Mouse (Mus musculus) frontal cortex, postnatal 10 days (tissue): ENCODE measurements around the gene Doc2a.
"Not testable (repeated sequence)": the region's sequence is repeated elsewhere in the genome, so short reads cannot be mapped to it uniquely, and the experiment has no call there.

ENCODE experiments used
- DNase-seq, 2 experiments: peaks; one replicate each; pipeline ENCODE4 v3.0.0; 2022; ENCODE audit warnings: low spot score in 2 of 2, mixed read lengths in 1 of 2

The Doc2a gene

DNA sequence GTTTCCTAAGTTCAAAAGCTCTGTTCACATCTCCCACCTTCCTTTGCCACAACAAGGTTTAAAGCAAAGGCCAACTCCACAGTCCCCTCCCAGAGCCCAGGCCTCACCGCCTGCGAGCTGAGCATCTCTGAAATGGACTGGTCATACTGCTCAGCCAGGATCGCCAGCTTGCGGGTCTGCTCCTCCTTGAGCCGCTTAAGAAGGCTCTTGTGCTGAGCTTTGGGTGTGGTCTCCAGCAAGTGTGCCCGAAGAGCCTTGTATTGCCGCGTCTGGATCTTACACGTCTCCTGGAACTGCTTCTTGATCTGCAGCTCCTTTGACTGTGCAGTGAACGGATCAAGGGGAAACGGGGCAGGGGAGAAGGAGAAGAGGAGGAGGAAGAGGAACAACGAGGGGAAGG lies 20.8 kb downstream of the Doc2a start:
- DNase-seq, result no peak

DNA sequence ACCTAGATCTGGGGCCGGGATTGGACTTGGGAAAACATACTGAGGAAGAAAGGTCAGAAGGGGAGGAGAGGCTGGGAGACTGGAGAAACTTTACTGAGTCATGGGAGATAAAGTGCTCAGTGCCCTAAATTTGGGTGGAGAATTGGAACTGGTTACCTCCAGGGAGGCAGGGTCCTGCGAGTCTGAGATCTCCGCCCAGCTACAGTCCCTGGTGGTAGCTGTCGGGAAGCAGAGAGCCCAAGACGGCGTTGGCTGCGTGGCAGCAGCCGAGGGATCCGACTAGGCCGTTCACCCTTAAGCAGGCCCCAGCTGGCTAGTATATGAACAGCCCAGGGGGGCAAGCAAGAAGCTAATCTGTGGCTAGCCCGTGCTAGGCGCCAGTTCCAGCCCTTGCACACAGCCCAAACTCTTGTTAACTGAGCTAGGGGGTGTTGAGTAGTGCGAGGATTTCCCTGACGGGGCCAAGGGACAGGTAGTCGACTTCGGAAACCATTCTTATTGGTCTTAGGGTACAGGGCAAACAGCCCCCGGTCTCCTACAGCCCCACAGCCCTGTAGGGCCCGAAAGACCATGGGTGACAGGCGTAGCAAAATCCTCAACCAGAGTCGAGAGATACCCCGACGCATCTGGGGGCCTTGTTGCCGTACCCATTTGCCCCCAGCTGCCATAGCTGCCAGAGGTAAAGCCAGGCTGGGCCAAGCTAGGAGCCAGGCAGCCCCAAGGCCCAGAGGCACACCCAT lies 22.7 kb downstream of the Doc2a start:
- DNase-seq, result no peak

DNA sequence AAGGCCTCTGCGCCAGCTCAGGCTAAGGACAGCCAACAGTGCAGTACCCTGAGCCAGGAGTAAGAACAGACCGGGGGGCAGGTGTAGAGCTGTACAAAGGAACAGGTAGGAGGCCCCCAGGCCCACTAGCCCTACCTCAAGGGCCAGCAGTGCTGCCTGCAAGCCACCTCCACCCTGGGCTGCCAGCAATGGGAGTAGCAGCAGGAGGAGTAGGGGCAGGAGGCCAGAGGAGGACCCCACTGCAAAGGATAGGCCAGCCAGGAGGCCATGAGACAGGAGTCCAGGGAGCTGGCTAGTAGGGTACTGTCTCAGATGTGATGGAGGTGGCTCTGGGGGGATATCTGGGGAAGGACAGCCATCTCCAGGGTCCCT lies 23.3 kb downstream of the Doc2a start:
- no peak for DNase-seq

DNA sequence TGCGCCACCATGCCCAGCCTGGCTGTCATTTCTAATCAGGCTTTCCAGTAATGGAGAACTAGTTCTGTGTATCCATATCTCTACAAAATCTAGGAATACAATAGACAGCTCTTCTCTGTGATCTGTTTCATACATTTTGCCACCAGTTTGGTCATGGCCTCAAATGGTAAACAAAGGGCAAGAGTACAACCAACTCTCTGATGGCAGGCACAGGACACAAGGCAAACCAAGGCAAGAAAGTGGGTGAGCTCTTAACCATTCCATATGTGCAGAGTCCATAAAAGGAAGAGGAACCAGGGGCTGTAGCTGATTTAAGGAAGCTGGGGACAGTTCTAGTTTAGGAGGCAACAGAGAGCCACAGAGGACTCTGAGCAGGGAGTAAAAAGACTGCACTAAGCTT lies 30.0 kb downstream of the Doc2a start:
- DNase-seq, result no peak

DNA sequence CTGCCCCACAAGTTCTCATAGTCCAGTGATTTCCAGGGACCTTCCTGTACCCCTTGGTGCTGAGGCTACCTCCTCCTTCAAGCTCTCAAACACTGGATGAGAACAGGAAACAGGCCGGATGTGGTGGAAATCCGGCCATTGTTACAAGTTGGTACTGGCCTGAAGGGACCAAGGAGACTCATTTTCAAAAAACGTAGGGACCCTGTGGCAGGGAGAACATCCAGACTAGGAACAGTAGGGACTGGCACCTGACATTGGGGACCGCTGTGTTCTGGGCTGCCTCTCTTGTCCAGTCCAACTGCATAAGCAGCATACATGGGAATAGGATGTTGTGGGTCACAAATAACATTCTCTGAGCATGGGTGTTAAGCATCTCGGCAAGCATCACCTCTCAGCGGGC lies 33.8 kb downstream of the Doc2a start:
- DNase-seq, result no peak

DNA sequence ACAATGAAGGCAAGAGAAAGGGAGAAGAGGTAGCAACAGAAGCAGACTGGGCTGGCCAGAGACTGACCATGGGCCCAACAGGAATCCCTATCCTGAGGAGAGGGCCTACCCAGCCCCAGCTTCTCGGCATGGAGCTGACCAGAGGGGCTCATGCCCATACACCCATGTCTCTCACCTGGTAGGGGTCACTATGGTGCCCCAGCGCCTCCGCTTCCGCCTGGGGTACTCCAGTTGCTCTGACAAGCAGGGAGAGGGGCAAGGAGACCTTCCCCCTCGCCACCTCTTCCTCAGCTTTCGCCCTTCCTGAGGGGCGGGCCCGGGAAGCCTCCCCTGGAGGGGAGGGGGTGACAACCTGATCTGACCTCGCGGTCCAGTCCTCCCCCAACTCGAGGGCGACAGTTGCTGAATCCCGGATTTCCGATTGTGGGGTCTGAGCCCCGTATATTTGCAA lies 36.5 kb downstream of the Doc2a start:
- DNase-seq, result no peak

DNA sequence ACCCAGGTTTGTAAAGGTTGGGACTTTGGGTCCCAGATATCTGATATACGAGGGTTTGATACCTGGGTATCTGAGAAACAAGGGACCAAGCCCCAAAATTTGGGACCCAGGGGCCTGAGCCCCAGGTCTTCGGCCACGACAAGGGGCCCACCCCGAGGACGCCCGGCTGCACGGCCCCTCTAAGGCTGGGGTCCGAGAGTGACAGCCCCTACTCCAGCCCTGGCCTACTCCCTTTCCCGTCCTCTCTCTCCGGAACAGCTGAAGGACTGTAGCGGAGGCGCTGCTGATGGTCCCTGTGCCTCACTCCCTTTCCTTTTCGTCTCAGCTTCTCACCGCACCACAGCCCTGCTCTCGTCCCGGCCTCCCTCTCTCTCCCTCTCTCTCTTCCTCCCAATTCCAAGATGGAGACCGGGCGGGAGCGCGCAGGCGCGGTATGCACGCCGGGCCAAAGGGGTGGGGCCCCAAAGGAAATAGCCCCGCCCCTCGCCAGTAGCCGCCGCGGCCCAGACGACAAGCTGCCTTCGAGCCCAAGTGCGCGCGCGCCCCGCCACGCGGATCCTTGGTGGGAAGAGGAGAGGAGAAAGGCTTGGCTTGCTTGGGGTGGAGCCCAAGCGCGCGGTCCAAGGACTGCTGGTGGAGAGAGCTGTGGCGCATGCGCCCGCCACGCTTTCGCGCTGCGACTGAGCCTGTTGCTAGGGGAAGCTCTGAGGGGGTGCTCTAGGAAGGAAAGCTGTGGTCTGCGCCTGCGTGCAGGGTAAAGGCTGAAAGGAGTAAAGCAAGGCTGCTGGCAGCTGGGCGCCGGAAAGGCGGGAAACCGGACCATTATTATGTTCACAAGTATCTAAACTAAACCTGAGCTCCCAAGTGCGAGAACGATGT lies 37.3 kb downstream of the Doc2a start, which contains the start of gene Taok2:
Taok2 (minus strand) TSS at position 418 of the 879 bp plus-strand sequence.
- DNase-seq, result peak; percentile 98 to 99

DNA sequence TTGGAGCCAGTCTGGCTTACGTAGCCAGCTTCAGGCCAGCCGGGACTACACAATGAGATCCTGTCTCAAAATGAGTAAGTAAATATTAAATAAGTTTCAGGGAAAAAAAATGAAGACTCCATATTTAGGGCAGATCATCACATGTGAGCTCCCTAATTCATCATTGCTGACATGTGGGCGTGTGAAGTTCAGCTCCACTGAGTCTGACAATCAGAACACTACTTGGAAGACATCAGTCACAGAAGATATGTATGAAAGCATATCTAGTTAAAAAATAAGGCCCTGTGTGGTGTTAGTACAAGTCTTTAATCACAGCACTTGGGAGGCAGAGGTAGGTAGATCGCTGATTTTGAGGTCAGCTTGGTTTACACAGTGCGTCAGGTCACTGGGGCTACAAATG lies 40.1 kb downstream of the Doc2a start:
- DNase-seq, result no peak

DNA sequence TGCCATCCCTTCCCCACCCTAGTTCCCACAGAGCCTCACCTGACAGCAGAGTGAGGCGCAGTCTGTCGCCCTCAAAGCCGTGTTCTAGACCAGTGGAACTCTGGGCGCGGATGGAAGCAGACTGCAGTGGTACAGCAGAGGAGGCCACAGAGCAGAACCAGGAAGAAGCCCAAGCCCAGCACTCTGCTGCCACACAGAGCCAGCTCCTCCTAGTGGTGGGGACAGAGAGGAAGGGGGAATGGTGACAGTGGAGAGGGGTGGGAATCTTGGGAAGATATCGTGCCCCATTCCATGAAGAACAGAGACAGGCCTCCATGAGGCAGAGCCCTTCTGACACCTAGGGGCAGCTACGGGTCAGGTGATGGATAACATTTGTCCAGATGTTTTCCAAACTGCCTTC lies 41.6 kb downstream of the Doc2a start:
- no peak for DNase-seq

DNA sequence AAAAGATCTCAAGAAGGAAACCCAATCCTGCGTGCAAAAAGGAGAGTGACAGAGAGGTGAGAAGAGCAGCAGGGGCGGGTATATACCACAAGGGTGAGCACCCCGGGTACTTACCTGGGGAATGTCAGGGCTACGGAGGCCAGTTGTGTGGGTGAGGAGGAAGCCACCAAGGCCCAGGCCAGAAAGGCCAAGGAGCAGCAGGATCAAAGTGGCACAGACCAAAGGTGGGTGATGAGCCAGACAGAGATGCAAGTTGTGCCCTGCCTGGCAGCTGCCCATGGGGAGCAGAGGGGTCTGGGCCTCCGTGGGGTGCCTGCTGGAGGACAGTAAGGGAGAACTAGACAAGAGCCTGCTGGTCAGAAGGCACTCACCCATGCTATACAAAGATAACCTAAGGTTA lies 49.7 kb downstream of the Doc2a start:
- DNase-seq, result no peak

DNA sequence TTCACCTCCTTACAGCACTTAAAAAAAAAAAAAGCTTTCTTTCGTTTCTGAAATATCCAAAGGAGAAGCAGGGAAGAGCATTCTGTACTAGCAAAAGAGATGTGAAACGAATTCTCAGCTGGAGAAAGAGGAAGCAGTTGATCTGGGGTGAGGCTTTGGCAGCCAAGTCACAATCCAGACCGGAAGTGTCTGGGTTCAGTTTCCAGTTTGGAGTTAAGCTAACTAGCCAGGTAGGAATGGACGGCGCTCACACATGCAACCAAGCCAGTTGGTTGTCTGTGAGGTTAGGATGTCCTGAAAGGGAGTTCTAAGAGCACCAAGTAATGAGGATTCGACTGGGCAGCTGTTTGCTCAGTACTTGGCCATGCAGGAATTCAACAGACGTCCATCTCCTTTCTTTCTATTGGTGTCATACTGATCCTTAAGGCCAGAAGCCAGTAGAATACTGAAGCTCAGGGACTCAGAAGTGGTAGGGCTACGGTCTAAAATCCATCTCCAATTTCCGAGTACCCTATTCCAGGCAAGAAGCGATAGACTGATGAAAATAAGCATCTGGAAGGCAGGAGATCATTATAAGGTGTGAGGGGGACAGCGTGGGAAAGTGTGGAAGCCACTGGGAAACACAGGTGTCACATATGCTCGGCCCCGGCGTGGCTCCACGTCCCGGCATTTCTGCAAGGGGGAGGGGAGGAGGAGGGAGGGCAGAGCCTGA lies 50.3 kb downstream of the Doc2a start:
- peak in 1 of 2 experiments; percentile 15 for DNase-seq

DNA sequence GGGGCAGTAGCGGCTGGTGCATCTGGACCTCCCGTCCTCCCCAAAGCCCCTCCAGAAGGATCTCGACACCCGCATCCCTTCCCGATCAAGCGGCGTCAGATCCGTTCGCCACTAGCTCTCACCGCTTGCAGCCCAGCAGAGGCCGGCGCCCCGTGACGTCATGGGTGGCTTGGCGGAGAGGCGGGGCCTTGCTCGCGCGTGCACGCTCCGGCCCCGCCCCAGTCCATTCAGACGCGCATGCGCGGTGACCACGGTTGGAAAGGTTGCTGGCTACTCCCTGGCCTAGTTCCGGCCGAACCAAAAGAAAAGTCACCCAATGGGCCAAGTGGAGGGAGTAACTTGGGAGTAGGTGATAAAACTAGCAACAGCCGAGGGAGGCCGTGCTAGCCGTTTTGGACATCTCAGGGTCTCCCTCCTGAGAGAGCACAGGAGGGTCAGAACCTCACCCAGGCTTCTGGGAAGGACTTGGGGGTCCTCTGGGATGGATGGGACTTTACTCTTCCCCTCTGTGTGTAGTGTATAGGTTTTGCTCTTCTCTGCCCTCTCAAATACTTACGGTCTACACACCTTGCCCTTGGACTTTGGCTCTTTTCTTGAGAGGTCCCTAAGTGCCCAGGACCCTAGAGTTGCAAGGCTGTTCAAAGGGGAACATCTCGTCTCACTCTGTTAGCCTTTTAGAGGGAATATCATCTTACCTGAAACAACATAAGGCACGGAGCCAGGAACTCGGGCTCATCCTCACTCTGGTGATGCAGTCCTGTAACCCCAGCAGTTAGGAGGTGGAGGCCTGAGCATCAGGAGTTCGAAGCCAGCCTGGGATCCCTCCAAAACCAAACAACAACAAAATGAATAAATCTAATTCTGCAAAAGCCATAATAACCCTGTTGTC lies 51.1 kb downstream of the Doc2a start:
- peak; percentile 87 to 96 for DNase-seq

DNA sequence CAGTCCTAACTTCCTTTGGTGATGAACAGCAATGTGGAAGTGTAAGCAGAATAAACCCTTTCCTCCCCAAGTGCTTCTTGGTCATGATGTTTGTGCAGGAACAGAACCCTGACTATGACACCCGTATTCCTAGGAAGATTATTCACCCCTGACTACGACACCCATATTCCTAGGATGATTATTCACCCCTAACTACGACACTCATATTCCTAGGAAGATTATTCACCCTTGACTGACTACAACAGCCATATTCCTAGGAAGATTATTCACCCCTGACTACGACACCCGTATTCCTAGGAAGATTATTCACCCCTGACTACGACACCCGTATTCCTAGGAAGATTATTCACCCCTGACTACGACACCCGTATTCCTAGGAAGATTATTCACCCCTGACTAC lies 52.6 kb downstream of the Doc2a start:
- DNase-seq, result not testable (repeated sequence)
